Mouse (Mus musculus): Measurements from ENCODE around the gene G6pc2. TPM values are rescaled to one million over a fixed set of nuclear protein-coding genes. Genes with fewer than 3 reads are reported as not detected.

G6pc2 gene
- total RNA-seq, 2 experiments from 2014 or later, result 5.2 TPM; not detected in 1

GRCm38 (mm10) chr2:69234976-69235678 lies 24.3 kb downstream of the G6pc2 start:
- no peak for DNase-seq (ENCODE audit: low spot score in 2 of 2)

DNA sequence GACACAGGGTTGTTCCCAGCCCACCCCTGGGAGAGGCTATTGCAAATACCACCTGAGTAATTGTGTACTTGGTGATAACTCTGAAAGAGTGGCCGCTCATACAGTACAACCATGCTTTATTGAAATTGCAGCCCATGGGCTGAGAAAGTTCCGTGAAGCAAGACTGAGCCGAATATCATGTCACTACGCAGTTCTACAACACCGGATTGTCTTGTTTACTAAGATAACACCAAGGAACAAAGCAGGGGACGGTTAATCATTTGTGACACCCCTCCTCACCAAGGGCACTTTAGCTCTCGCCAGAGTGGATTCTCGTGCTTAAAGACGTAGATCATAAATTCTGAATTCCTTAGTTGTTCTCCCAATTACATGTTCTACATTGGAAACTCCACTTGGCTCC lies 28.4 kb downstream of the G6pc2 start:
- no peak for DNase-seq (ENCODE audit: low spot score in 2 of 2)

DNA sequence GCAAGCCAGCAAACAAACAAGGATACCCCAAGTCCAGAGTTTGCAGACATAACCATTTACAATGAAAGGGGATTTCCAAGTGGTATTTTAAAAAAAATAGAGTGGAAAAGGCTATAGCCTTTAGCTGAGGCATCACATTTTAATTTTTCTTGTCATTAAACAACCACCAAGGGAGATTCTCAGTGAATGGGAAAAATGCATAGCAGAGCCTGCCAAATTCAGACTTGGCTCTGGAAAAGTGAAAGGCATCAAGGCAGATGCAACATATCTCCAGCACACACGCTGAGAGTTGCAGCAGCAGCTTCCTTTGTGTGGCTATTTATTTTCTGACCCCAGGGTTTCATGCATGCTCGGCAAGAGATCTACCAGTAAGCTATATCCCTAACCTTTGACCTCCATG lies 34.1 kb downstream of the G6pc2 start:
- no peak for DNase-seq (ENCODE audit: low spot score in 2 of 2)

- DNase-seq (ENCODE audit: low spot score in 2 of 2), result no peak
These were observed 36.2 kb downstream of the G6pc2 start for GRCm38 (mm10) chr2:69247081-69247480.

DNA sequence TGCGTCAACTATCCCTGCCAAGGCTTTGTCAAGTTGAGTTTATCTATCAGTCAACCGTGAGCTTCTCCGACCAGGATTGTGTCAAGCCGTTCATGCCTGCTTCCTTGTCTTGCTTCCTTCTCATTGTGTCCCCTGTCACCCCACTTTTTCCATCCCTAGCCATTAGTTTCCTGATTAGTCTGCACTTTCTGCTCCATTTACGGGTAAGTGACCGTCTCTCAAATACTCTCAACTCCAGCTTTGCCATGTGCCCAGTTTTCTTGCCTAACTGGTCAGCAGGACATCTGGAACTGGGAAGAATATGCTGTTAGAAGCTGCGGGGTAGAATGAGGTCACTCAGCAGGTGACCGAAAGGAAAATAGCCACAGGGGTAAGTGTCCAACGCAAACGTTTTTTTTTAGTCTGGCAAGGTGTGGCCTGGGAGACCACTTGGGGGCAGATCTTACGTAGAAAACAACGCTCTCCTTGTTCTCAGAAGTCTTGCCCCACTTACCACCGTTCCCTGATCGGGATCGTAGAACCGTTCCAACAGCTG lies 37.4 kb downstream of the G6pc2 start:
- no peak for DNase-seq (ENCODE audit: low spot score in 2 of 2)

DNA sequence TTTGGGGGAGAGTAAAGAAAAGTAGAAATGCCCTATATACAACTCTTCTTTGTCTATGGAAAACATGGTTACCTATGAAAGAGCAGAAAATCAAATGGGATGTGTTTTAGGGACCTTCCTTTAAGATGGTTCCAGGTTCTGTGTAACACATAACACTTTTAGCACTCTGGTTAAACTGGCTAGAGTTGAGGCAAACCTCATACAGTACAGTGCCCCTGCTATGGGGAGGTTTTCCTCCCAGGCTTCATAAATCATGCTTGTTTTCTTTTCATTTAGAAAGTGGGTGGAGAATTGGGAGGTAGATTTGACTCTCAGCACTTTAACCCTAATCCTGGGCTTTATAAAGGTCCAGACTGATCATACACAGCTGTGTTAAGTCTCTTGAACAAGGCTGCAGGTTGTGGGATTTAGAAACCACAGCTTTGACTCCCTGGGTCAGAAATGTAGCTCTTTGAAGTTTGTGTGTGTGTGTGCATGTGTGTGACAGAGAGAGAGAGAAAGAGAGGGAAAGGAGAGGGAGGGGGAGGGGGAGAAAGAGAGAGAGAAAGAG lies 53.3 kb downstream of the G6pc2 start:
- DNase-seq (ENCODE audit: low spot score in 2 of 2), result no peak

DNA sequence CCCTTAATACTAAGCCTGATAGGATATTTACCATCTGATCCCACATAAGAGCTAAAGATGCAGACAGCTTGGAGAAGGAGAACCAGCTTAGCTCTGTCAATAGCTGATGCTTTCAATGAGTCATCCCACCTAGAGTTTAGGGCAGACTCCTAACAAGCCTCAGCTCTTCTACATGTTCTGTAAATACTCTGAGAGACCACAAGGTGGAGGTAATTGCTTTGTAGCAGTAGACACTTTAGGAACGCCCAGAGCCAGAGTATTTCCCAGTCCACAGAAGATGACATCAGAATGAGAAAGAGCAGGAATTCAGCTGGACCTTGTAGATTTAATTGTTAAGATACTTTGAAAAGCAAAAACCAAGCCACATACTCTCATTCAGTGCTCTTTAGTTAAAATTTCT lies 65.0 kb downstream of the G6pc2 start:
- DNase-seq (ENCODE audit: low spot score in 2 of 2), result no peak

Other genes starting within 250 kb of the G6pc2 start
- 10 to 100 TPM in 1 of 2 experiments, 1 to 10 TPM in 1; 7.2 to 10.7 TPM for gene Nostrin, start 75.3 kb upstream of the G6pc2 start, total RNA-seq (2021)
- 10 to 100 TPM; 25.4 to 27.7 TPM for gene Spc25, start 4.9 kb upstream of the G6pc2 start, total RNA-seq (2021)
- gene Abcb11, start 131.5 kb downstream of the G6pc2 start, total RNA-seq (2021), result 10 to 100 TPM in 1 of 2 experiments, under 1 TPM in 1; 0.34 to 16.5 TPM
- gene Dhrs9, start 169.4 kb downstream of the G6pc2 start, total RNA-seq (2021), result 1 to 10 TPM in 1 of 2 experiments, under 1 TPM in 1; 0.78 to 1.4 TPM